Mouse (Mus musculus) liver, embryonic 14.5 days (tissue): ENCODE results near the gene Asl. TPM values are rescaled to one million over a fixed set of nuclear protein-coding genes. Genes with fewer than 3 reads are reported as not detected.
A peak's percentile ranks its signal among the peaks of the same experiment; 100 is the strongest.

Experiments used
- ATAC-seq: fragments of 200-750 bp; cut with Nextera tagmentation; 2 replicates; pipeline ENCODE4 v1.8.0; 2017; ENCODE audit warnings: moderate number of reproducible peaks, mild to moderate bottlenecking, moderate library complexity; ENCODE audit not compliant: insufficient read depth
- DNase-seq, 3 experiments: peaks; one replicate each; pipeline ENCODE4 v3.0.0-alpha.2; 2012 to 2013; ENCODE audit warnings: low read depth in 3 of 3, low spot score in 3 of 3
- H3K27ac ChIP-seq: fragments of 300-500 bp; sonication (generic); 2 replicates; pipeline ENCODE4 v1.5.1; 2014; ENCODE audit warnings: moderate library complexity, mild to moderate bottlenecking, control low read depth, inconsistent platforms
- H3K27me3 ChIP-seq: fragments of 300-500 bp; sonication (generic); 2 replicates; pipeline ENCODE4 v1.6.1; 2014; ENCODE audit warnings: mild to moderate bottlenecking, low read length, moderate library complexity; ENCODE audit not compliant: control insufficient read depth, insufficient read depth
- H3K36me3 ChIP-seq: fragments of 300-500 bp; sonication (generic); replicated peaks from 2 replicates; pipeline ENCODE4 v1.6.1; 2014; ENCODE audit warnings: low read depth; ENCODE audit not compliant: control insufficient read depth, insufficient read depth
- H3K4me1 ChIP-seq, 2 experiments: fragments of 200-500 bp in 1 of 2; fragments of 300-500 bp in 1 of 2; sonication (generic) in 1 of 2; replicated peaks; 2 replicates each; pipeline ENCODE4 v1.6.1; 2012 to 2014; ENCODE audit warnings: antibody characterized with exemption in 1 of 2, inconsistent platforms in 1 of 2, low read length in 1 of 2; ENCODE audit not compliant: control insufficient read depth in 2 of 2, insufficient read depth in 2 of 2
- H3K4me2 ChIP-seq: fragments of 300-500 bp; sonication (generic); 2 replicates; pipeline ENCODE4 v1.6.1; 2014; ENCODE audit warnings: low read depth, mild to moderate bottlenecking, control low read depth, moderate library complexity
- H3K4me3 ChIP-seq, 2 experiments: fragments of 200-500 bp in 1 of 2; fragments of 300-500 bp in 1 of 2; sonication (generic) in 1 of 2; 2 replicates each; pipeline ENCODE4 v1.5.1; 2012 to 2014; ENCODE audit warnings: low read depth in 2 of 2, low read length in 2 of 2, mild to moderate bottlenecking in 2 of 2, control low read depth in 1 of 2, inconsistent platforms in 1 of 2, moderate library complexity in 1 of 2; ENCODE audit not compliant: insufficient read depth in 1 of 2
- H3K9ac ChIP-seq: fragments of 300-500 bp; sonication (generic); replicated peaks from 2 replicates; pipeline ENCODE4 v1.6.1; 2014; ENCODE audit warnings: mild to moderate bottlenecking, control low read depth, moderate library complexity
- H3K9me3 ChIP-seq: fragments of 300-500 bp; sonication (generic); 2 replicates; pipeline ENCODE4 v1.6.1; 2016; ENCODE audit warnings: low read length, mixed read lengths; ENCODE audit not compliant: control insufficient read depth
- CTCF ChIP-seq: IDR thresholded peaks from 2 replicates; pipeline ENCODE4 v1.5.1; 2016; ENCODE audit warnings: antibody characterized with exemption, low read depth, control low read depth
- EP300 ChIP-seq: IDR thresholded peaks from 2 replicates; pipeline ENCODE4 v1.6.1; 2016; ENCODE audit warnings: antibody characterized with exemption, low read depth
- WGBS: fragments of 180-500 bp; shearing (Covaris S2); extraction: QIAGEN DNeasy Blood & Tissue Kit; methylation state at CpG from one replicate; pipeline ENCODE4 v1.1.7; 2014; ENCODE audit not compliant: insufficient replicate concordance; 5-methylcytosine and 5-hydroxymethylcytosine counted together
- polyA plus RNA-seq, 2 experiments: library from polyadenylated mRNA; depleted of rRNA in 1 of 2; stranded (reverse) in 1 of 2; unstranded in 1 of 2; fragments of >200 nt; fragmentation: Nextera tagmentation in 1 of 2; extraction: Ambion mirVana in 1 of 2; gene quantifications; 2 replicates each; pipeline versions ENCODE4 v1.2.1 to v1.2.3; 2012 to 2014

The Asl gene
- polyA plus RNA-seq, 2 experiments: 30.4 to 39.8 TPM

- 75% methylated on average over 5 of the region's 5 CpGs for WGBS
- Histone ChIP-seq H3K27me3 (no peaks in the 10 kb centered on the region), H3K9me3 (peaks cover 4% of the 10 kb centered on the region), H3K4me3 (no peak overlapping the region), H3K36me3 (peaks cover 4% of the 10 kb centered on the region; the same call in 1 of the 2 replicates), H3K4me2 (no peak overlapping the region), H3K4me1 (no peaks in the 10 kb centered on the region), H3K9ac (no peak overlapping the region), H3K27ac (no peak overlapping the region)
- no peak for TF ChIP-seq EP300
- TF ChIP-seq CTCF: peak; percentile 79
- no peak for ATAC-seq
- DNase-seq: no peak
Observed at GRCm38 (mm10) chr5:130010961-130011360, 18.1 kb downstream of the Asl start.

GRCm38 (mm10) chr5:130009784-130010183 lies 19.3 kb downstream of the Asl start:
- TF ChIP-seq CTCF: no peak
- no peak for TF ChIP-seq EP300
- Histone ChIP-seq H3K27ac (no peak overlapping the region), H3K4me2 (no peak overlapping the region), H3K27me3 (no peaks in the 10 kb centered on the region), H3K4me3 (no peak overlapping the region), H3K9me3 (peaks cover 4% of the 10 kb centered on the region), H3K9ac (no peak overlapping the region), H3K4me1 (no peaks in the 10 kb centered on the region), H3K36me3 (peaks cover 2% of the 10 kb centered on the region; the same call in 1 of the 2 replicates)
- DNase-seq (no peak), ATAC-seq (no peak)
- WGBS: 82% methylated on average over 4 of the region's 4 CpGs

DNA sequence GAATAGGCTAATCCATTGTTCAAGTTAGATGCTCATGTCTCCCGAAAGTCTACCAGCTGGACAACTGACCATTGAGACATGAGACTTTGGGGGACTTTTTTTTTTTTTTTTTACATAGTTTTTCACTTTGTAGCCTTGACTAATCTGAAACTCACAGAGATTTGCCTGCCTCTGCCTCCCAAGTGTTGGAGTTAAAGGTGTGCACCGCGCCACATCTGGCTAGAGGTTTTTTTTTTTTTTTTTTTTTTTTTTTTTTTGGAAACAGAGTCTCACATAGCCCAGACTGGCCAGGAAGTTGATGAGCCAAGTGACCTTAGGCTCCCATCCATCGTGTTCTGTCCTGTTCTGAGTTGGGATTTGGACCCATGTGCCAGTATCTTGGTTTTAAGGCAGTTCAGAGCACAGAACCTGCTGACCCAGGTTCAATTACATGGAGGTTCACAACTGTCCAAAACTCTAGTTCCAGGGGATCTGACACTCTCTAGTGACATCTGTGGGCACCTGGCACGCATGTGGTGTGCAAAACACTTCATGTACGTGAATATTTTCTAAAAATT lies 20.9 kb downstream of the Asl start:
- peaks cover 4% of the 10 kb centered on the region for H3K9me3 ChIP-seq
- WGBS: 63% methylated on average over 6 of the region's 6 CpGs
- no peak for DNase-seq

GRCm38 (mm10) chr5:130007344-130007743 lies 21.7 kb downstream of the Asl start:
- H3K9ac ChIP-seq: no peak overlapping the region
- 46% methylated on average over 1 of the region's 1 CpGs for WGBS
- no peak overlapping the region for H3K27ac ChIP-seq
- peaks cover 2% of the 10 kb centered on the region; the same call in 1 of the 2 replicates for H3K36me3 ChIP-seq
- H3K4me2 ChIP-seq: no peak overlapping the region
- TF ChIP-seq CTCF: peak; percentile 73
- TF ChIP-seq EP300: no peak
- no peak overlapping the region for H3K4me3 ChIP-seq
- peaks cover 4% of the 10 kb centered on the region for H3K9me3 ChIP-seq
- no peak for DNase-seq
- no peaks in the 10 kb centered on the region for H3K27me3 ChIP-seq
- peaks cover 0 to 7% of the 10 kb centered on the region in 2 experiments; a peak in 3 of 4 replicates for H3K4me1 ChIP-seq
- no peak for ATAC-seq

More for the DNA sequence above, 20.9 kb downstream of the Asl start:
- Histone ChIP-seq H3K27ac (no peak overlapping the region), H3K27me3 (no peaks in the 10 kb centered on the region), H3K36me3 (peaks cover 2% of the 10 kb centered on the region; the same call in 1 of the 2 replicates), H3K4me1 (peaks cover 0 to 4% of the 10 kb centered on the region in 2 experiments; a peak in 3 of 4 replicates), H3K9ac (no peak overlapping the region), H3K4me2 (no peak overlapping the region), H3K4me3 (no peak overlapping the region)
- no peak for ATAC-seq
- TF ChIP-seq CTCF (no peak), EP300 (no peak)

GRCm38 (mm10) chr5:130003229-130003628 lies 25.8 kb downstream of the Asl start:
- Histone ChIP-seq H3K27ac (peak overlapping the region; percentile 44), H3K4me1 (peaks cover 6 to 21% of the 10 kb centered on the region in 2 experiments), H3K36me3 (no peaks in the 10 kb centered on the region), H3K9me3 (no peaks in the 10 kb centered on the region), H3K27me3 (no peaks in the 10 kb centered on the region), H3K9ac (peak overlapping the region; percentile 65), H3K4me2 (peak overlapping the region; percentile 91), H3K4me3 (peak overlapping the region; percentile 63 to 77; a peak in 3 of 4 replicates)
- TF ChIP-seq EP300 (no peak), CTCF (no peak)
- WGBS: 41% methylated on average over 7 of the region's 7 CpGs
- DNase-seq: no peak
- ATAC-seq: no peak
